Mouse (Mus musculus): ENCODE measurements around the gene Tnfrsf12a. TPM values are rescaled to one million over a fixed set of nuclear protein-coding genes. Genes with fewer than 3 reads are reported as not detected.

The Tnfrsf12a gene
- total RNA-seq, 2 experiments from 2014 or later, result 46.1 to 61.5 TPM

DNA sequence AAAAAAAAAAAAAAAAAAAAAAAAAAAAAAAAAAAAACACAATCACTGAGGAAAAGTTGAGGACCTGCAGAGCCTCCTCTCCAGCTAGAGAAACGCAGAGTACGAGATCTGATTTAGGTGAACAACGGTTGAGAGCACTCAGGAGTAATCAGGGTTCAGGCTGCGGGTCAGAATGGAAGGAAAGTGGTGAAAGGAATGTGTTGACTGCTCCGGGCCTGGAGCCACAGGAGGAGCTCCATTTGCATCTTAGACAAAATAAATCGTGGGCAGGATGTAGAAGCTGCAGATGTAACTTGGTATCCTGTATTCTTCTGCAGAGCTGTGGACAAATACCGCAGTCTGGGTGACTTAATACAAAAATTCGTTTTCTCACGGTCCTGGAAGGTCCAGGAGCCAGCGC is 31.4 kb downstream of the Tnfrsf12a start:
- DNase-seq, result no peak

DNA sequence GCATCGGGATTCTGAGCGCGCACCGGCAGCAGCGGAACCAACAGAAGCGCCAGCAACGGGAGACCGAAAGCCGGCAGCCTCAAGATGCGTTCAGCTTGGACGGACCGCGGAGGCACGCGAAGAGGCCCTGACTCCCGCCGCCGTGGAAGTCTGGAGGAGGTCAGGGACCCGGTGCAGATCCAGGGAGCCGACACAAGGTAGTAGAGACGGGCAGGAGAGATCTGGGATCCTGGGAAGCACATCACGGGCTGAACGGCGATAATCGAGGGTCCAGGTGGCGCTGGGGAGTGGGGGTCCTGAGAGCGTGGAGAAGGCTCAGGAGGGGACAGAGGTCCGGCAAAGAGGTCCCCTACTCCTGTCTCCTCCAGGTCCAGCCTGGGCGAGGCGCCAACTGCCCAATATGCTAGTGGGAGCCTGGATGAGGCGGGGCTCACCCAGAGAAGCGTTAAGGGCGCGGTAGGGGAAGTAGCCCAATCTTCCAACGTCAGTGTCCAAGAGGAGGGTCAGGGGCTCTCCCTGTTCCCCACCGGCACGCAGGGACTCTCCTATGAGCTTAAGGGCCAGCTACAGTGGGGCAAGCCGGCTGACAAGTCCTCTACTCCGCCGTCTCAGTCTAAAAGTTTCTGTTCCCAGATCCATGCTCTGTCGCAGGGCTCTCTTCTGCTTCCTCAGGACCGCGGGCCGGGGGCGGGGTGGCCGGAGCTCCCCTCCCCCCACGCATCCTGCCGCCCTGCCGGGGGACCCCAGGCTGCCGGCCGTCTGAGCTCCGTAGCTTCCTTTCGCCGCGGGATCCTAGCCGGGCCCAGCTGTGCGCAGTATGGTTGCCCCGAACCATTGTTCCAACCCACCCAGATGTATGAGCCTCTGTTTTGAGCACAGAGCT is 32.4 kb downstream of the Tnfrsf12a start, which contains the start of gene Mmp25:
TSS of gene Mmp25 (minus strand) at position 665 of the 883 bp plus-strand sequence.
- DNase-seq, result no peak

DNA sequence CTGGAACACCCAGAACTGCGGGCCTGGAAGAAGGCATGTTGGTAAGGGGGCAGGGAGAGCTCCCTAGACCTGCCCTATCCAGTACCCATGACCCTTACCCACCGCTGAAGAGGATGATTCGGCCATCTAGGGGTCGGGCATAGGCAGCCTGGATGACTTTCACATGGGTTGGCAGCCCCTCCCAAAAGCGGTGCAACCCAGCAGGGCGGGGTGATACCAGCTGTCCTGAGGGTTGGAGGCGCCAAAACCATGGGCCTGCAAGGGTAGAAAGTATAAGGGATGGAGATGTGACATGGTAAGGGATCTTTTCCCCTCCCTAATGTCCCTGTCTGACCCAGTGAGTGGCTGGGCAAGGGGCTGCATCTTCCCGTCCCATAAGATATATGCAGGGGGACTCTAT is 46.0 kb downstream of the Tnfrsf12a start:
- DNase-seq, result no peak

DNA sequence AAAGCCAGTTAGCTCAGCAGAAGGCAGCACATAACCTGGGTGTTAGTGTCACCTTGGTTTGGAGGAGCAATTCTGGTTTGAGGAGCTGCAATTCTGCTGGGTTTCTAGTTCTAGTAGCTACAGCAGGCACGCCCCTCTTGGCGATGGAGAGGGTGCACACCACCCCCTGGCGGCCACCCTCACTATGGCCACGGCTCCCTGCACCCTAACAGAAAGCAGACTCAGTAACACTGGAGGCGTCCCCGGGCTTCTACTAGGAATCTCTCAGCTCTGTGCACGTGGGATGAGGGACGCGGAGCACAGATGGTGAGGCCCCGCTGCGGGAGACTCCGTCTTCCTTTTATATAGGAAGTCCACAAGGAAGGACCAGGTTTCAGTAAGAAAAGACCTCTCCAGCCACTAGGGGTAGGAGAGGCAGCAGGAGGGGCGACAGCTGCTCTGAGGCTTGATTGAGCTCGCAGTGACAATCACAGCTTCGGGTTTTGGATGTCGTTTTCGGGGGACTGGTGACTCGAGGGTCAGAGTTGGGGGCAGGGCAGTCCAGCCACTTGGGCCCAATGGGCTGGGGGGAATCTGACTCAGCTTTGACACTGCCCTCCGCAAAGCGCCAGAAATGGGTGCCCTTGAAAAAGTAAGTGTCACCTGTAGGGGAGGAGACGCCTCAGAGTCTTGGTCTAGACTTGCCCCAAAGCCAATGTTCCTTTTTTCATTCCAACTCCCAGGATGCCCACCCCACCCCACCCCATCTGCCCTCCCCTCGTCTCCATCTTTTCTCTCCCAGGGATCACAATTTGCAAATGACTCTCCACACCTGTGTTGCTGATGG is 46.9 kb downstream of the Tnfrsf12a start:
- DNase-seq, result peak; percentile 53

DNA sequence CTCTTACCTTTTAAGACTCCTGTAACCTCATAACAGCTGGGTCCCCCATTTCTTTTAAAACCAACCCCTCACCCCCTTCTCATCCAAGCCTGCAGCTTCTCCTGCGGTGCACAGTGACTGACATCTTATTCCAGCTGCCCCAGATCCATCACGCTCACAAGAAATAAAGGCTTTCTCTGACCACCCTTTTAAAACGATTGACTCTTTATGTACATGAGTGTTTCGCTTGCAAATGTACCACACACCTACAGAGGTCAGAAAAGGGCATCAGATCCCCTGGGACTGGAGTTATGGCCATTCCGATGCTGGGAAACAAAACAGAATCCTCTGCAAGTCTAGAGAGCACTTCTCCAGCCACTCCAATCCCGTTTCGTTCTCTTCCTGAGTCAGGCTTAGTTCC is 49.5 kb downstream of the Tnfrsf12a start:
- no peak for DNase-seq

Other genes with a start within 250 kb of the Tnfrsf12a start
- gene Vmn2r117, start 197.8 kb downstream of the Tnfrsf12a start, total RNA-seq (2021), result not detected
- gene Zfp213, start 113.2 kb downstream of the Tnfrsf12a start, total RNA-seq (2021), result 1 to 10 TPM; 1.9 to 2.4 TPM
- gene Zfp13, start 78.0 kb downstream of the Tnfrsf12a start, total RNA-seq (2021), result 1 to 10 TPM; 2.0 to 2.1 TPM
- gene Zscan10, start 76.6 kb downstream of the Tnfrsf12a start, total RNA-seq (2021), result not detected
- gene Mmp25, start 32.2 kb downstream of the Tnfrsf12a start, total RNA-seq (2021), result not detected
- not detected for gene Bicdl2, start 17.0 kb downstream of the Tnfrsf12a start, total RNA-seq (2021)
- gene Hcfc1r1, start 3.9 kb downstream of the Tnfrsf12a start, total RNA-seq (2021), result 100 to 1,000 TPM; 123 to 156 TPM
- 10 to 100 TPM in 1 of 2 experiments, 1 to 10 TPM in 1; 9.3 to 10.8 TPM for gene Thoc6, start 3.6 kb downstream of the Tnfrsf12a start, total RNA-seq (2021)
- not detected for gene Cldn6, start 1.8 kb upstream of the Tnfrsf12a start, total RNA-seq (2021)
- gene Cldn9, start 6.6 kb upstream of the Tnfrsf12a start, total RNA-seq (2021), result under 1 TPM in 1 of 2 experiments, not detected in 1; 0.19 TPM
- not detected for gene 1520401A03Rik, start 45.3 kb upstream of the Tnfrsf12a start, total RNA-seq (2021)
- under 1 TPM; 0.67 to 0.83 TPM for gene Pkmyt1, start 48.9 kb upstream of the Tnfrsf12a start, total RNA-seq (2021)
- gene Paqr4, start 63.4 kb upstream of the Tnfrsf12a start, total RNA-seq (2021), result 1 to 10 TPM; 4.4 to 5.2 TPM
- gene Kremen2, start 68.4 kb upstream of the Tnfrsf12a start, total RNA-seq (2021), result not detected
- gene Flywch1, start 94.1 kb upstream of the Tnfrsf12a start, total RNA-seq (2021), result 10 to 100 TPM; 33.5 to 34.0 TPM
- under 1 TPM; 0.56 to 0.83 TPM for gene Flywch2, start 108.6 kb upstream of the Tnfrsf12a start, total RNA-seq (2021)
- gene Srrm2, start 113.1 kb upstream of the Tnfrsf12a start, total RNA-seq (2021), result 100 to 1,000 TPM; 157 to 160 TPM
- gene Elob, start 151.7 kb upstream of the Tnfrsf12a start, total RNA-seq (2021), result 100 to 1,000 TPM; 237 to 267 TPM
- not detected for gene Prss33, start 158.6 kb upstream of the Tnfrsf12a start, total RNA-seq (2021)
- gene Prss32, start 166.4 kb upstream of the Tnfrsf12a start, total RNA-seq (2021), result not detected
- gene Prss41, start 166.7 kb upstream of the Tnfrsf12a start, total RNA-seq (2021), result not detected
- gene Prss21, start 190.6 kb upstream of the Tnfrsf12a start, total RNA-seq (2021), result not detected
- not detected for gene Dcpp1, start 203.4 kb upstream of the Tnfrsf12a start, total RNA-seq (2021)
- gene Dcpp2, start 203.4 kb upstream of the Tnfrsf12a start, total RNA-seq (2021), result not detected
- not detected for gene Dcpp3, start 240.0 kb upstream of the Tnfrsf12a start, total RNA-seq (2021)

Measured in gastrocnemius, postnatal 25 days (tissue).